In the genomic region with DNA sequence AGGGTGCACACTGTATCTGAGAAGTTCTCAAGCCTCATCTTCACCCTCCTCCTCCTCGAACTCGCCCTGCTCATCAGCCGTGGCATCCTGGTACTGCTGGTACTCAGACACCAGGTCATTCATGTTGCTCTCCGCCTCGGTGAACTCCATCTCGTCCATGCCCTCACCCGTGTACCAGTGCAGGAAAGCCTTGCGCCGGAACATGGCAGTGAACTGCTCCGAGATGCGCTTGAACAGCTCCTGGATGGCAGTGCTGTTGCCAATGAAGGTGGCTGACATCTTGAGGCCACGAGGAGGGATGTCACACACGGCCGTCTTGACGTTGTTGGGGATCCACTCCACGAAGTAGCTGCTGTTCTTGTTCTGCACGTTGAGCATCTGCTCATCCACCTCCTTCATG, we compare ENCODE assay signal across 1 mouse cellular context. TPM values are rescaled to one million over a fixed set of nuclear protein-coding genes. Genes with fewer than 3 reads are reported as not detected.
"Had no signal": no experiment of that assay in that cellular context is flagged by ENCODE, and none has a peak within 500 bp of the region (broad histone marks: within the 10 kb centered on the region; RNA-seq: fewer than 3 reads in every experiment).

No protein-coding gene starts in this region.

RNA-seq across cellular contexts. Expression of a gene that starts 55.8 kb away (rescaled TPM):
- total RNA-seq: hematopoietic stem cell, adult 5-6 weeks had no signal
